Mouse (Mus musculus) olfactory bulb, adult 2 months (tissue): Measurements from ENCODE around the gene Cox15.

ENCODE experiments used
- CTCF ChIP-seq: fragments of 200-500 bp; IDR thresholded peaks from 2 replicates; pipeline ENCODE4 v1.5.1; 2012; ENCODE audit warnings: low read depth, mild to moderate bottlenecking, low read length, moderate library complexity; ENCODE audit not compliant: insufficient read depth
- POLR2A ChIP-seq: fragments of 200-500 bp; IDR thresholded peaks from 2 replicates; pipeline ENCODE4 v1.6.1; 2012; ENCODE audit warnings: mild to moderate bottlenecking, low read depth, low read length, moderate library complexity; ENCODE audit not compliant: insufficient read depth

DNA sequence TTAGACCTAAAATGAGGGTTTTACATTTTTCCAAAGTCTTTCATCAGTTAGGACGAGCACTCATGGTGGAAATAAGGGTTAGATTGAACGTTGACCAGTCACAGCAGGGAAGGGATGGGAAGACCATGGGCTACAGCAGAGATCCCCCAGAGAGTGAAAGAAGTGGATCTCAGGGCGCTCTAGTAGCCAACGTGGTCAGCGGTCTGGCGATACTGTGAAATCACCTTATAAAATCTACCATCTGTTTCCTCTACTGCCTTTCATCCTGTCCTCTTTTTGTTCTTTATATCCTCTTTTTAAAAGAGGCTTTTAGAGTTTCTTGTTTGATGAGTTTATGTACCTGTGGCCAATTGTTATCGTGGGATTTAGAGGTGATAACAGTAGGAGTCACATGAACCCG, 32.0 kb upstream of the Cox15 start:
- TF ChIP-seq CTCF (no peak), POLR2A (no peak)
